Mouse (Mus musculus): ENCODE measurements around the gene Serpina12.

Gene Serpina12

GRCm38 (mm10) chr12:104033752-104034151, 10.5 kb downstream of the Serpina12 start:
- CTCF ChIA-PET, result no interaction called here

GRCm38 (mm10) chr12:104029986-104030385, 14.3 kb downstream of the Serpina12 start:
- POLR2A ChIA-PET, result interaction anchor here in 1 of 4 experiments (1.4 kb wide), 1 partner anchor 35 kb away, joined by 3 read pairs; no protein-coding TSS in a partner anchor
- CTCF ChIA-PET, result interaction anchor here (0.6 to 2.1 kb wide), 18 partner anchors 11 to 403 kb away, joined by 3 to 10 read pairs (median 3); partner anchors contain the start of gene Serpina9 (in 1 of the 4)

More at GRCm38 (mm10) chr12:104033752-104034151, 10.5 kb downstream of the Serpina12 start:
- POLR2A ChIA-PET, result no interaction called here

- ChIA-PET POLR2A (no interaction called here), CTCF (interaction anchor here in 1 of 4 experiments (0.6 kb wide), 1 partner anchor 11 kb away, joined by 3 read pairs; no protein-coding TSS in a partner anchor)
Observed at GRCm38 (mm10) chr12:104015280-104015679, 29.0 kb downstream of the Serpina12 start.

- CTCF ChIA-PET, result interaction anchor here in 1 of 4 experiments (2.6 kb wide), 1 partner anchor 16 kb away, joined by 6 read pairs; no protein-coding TSS in a partner anchor
- POLR2A ChIA-PET, result no interaction called here
Observed at GRCm38 (mm10) chr12:104013620-104014019, 30.6 kb downstream of the Serpina12 start, which contains the start of gene Serpina9. Gene Serpina9, minus strand, starts transcription at chr12:104013755.

GRCm38 (mm10) chr12:104004689-104005088, 39.6 kb downstream of the Serpina12 start:
- CTCF ChIA-PET, result interaction anchor here in 1 of 4 experiments (0.6 kb wide), 1 partner anchor 10 kb away, joined by 3 read pairs; no protein-coding TSS in a partner anchor

GRCm38 (mm10) chr12:104003238-104003612, 41.0 kb downstream of the Serpina12 start:
- ChIA-PET CTCF (interaction anchor here in 1 of 4 experiments (0.7 kb wide), 1 partner anchor 99 kb away, joined by 5 read pairs; no protein-coding TSS in a partner anchor), POLR2A (no interaction called here)

More at GRCm38 (mm10) chr12:104004689-104005088, 39.6 kb downstream of the Serpina12 start:
- POLR2A ChIA-PET, result no interaction called here

- POLR2A ChIA-PET, result no interaction called here
- CTCF ChIA-PET, result interaction anchor here in 1 of 4 experiments (0.7 kb wide), 1 partner anchor 99 kb away, joined by 5 read pairs; no protein-coding TSS in a partner anchor
Observed at GRCm38 (mm10) chr12:104002569-104003237, 41.5 kb downstream of the Serpina12 start.

GRCm38 (mm10) chr12:104000594-104000993, 43.6 kb downstream of the Serpina12 start:
- ChIA-PET CTCF (interaction anchor here in 1 of 4 experiments (0.9 kb wide), 1 partner anchor 23 kb away, joined by 3 read pairs; no protein-coding TSS in a partner anchor), POLR2A (no interaction called here)

GRCm38 (mm10) chr12:103999611-104000010, 44.6 kb downstream of the Serpina12 start:
- ChIA-PET CTCF (no interaction called here), POLR2A (no interaction called here)

GRCm38 (mm10) chr12:103996513-103996912, 47.7 kb downstream of the Serpina12 start:
- ChIA-PET POLR2A (interaction anchor here in 2 of 4 experiments (0.6 to 1.1 kb wide), 2 partner anchors 73 to 1340 kb away, joined by 3 read pairs; no protein-coding TSS in a partner anchor), CTCF (interaction anchor here (0.5 to 2.1 kb wide), 11 partner anchors 19 to 1029 kb away, joined by 3 to 12 read pairs (median 4); no protein-coding TSS in a partner anchor)

- ChIA-PET CTCF (interaction anchor here (0.5 to 2.0 kb wide), 18 partner anchors 18 to 1030 kb away, joined by 3 to 12 read pairs (median 4); no protein-coding TSS in a partner anchor), POLR2A (interaction anchor here in 2 of 4 experiments (0.6 to 1.1 kb wide), 2 partner anchors 74 to 1341 kb away, joined by 3 read pairs; no protein-coding TSS in a partner anchor)
Observed at GRCm38 (mm10) chr12:103995292-103996072, 48.8 kb downstream of the Serpina12 start.

GRCm38 (mm10) chr12:103992945-103993344, 51.3 kb downstream of the Serpina12 start:
- CTCF ChIA-PET, result interaction anchor here in 1 of 4 experiments (0.8 to 1.0 kb wide), 2 partner anchors 15 to 645 kb away, joined by 3 to 4 read pairs; no protein-coding TSS in a partner anchor
- POLR2A ChIA-PET, result no interaction called here

- POLR2A ChIA-PET, result no interaction called here
- CTCF ChIA-PET, result interaction anchor here in 2 of 4 experiments (0.7 to 1.1 kb wide), 2 partner anchors 12 to 431 kb away, joined by 4 to 5 read pairs; no protein-coding TSS in a partner anchor
Observed at GRCm38 (mm10) chr12:103989857-103990256, 54.4 kb downstream of the Serpina12 start, which contains the start of gene Serpina11. Gene Serpina11, minus strand, starts transcription at chr12:103989957.

- CTCF ChIA-PET, result interaction anchor here in 1 of 4 experiments (0.7 kb wide), 1 partner anchor 11 kb away, joined by 4 read pairs; no protein-coding TSS in a partner anchor
- POLR2A ChIA-PET, result no interaction called here
Observed at GRCm38 (mm10) chr12:103989514-103989767, 54.8 kb downstream of the Serpina12 start.

- POLR2A ChIA-PET, result no interaction called here
- CTCF ChIA-PET, result interaction anchor here in 1 of 4 experiments (0.7 kb wide), 1 partner anchor 11 kb away, joined by 4 read pairs; no protein-coding TSS in a partner anchor
Observed at GRCm38 (mm10) chr12:103988754-103989513, 55.3 kb downstream of the Serpina12 start.

GRCm38 (mm10) chr12:103985868-103986267, 58.4 kb downstream of the Serpina12 start:
- ChIA-PET POLR2A (no interaction called here), CTCF (interaction anchor here in 3 of 4 experiments (0.6 to 2.9 kb wide), 8 partner anchors 8 to 454 kb away, joined by 3 to 15 read pairs (median 6); no protein-coding TSS in a partner anchor)

GRCm38 (mm10) chr12:103984935-103985334, 59.3 kb downstream of the Serpina12 start:
- ChIA-PET CTCF (interaction anchor here (0.6 to 2.9 kb wide), 11 partner anchors 44 to 1442 kb away, joined by 3 to 15 read pairs (median 5); no protein-coding TSS in a partner anchor), POLR2A (interaction anchor here in 1 of 4 experiments (0.6 kb wide), 1 partner anchor 13 kb away, joined by 3 read pairs; no protein-coding TSS in a partner anchor)

GRCm38 (mm10) chr12:103981646-103982360, 62.4 kb downstream of the Serpina12 start:
- ChIA-PET CTCF (no interaction called here), POLR2A (no interaction called here)
